Mouse (Mus musculus) neural tube, embryonic 14.5 days (tissue): ENCODE measurements around the gene Mvb12b. TPM values are rescaled to one million over a fixed set of nuclear protein-coding genes. Genes with fewer than 3 reads are reported as not detected.

Source experiments
- ATAC-seq: fragments of 200-750 bp; cut with Nextera tagmentation; 2 replicates; pipeline ENCODE4 v1.8.0; 2017; ENCODE audit warnings: low read depth, mild to moderate bottlenecking, moderate TSS enrichment, moderate library complexity
- H3K27ac ChIP-seq: fragments of 300-500 bp; sonication (generic); 2 replicates; pipeline ENCODE4 v1.5.1; 2014; ENCODE audit warnings: low read depth, mild to moderate bottlenecking, control low read depth, low read length, moderate library complexity, mixed read lengths
- H3K27me3 ChIP-seq: fragments of 300-500 bp; sonication (generic); 2 replicates; pipeline ENCODE4 v1.6.1; 2014; ENCODE audit warnings: low read length; ENCODE audit not compliant: control insufficient read depth, insufficient read depth
- H3K36me3 ChIP-seq: fragments of 300-500 bp; sonication (generic); 2 replicates; pipeline ENCODE4 v1.6.1; 2014; ENCODE audit warnings: low read length, mixed read lengths; ENCODE audit not compliant: control insufficient read depth, insufficient read depth
- H3K4me1 ChIP-seq: fragments of 300-500 bp; sonication (generic); 2 replicates; pipeline ENCODE4 v1.6.1; 2014; ENCODE audit warnings: low read length; ENCODE audit not compliant: control insufficient read depth, insufficient read depth
- H3K4me2 ChIP-seq: fragments of 300-500 bp; sonication (generic); 2 replicates; pipeline ENCODE4 v1.6.1; 2014; ENCODE audit warnings: mild to moderate bottlenecking, low read depth, low read length, control low read depth
- H3K4me3 ChIP-seq: fragments of 300-500 bp; sonication (generic); 2 replicates; pipeline ENCODE4 v1.5.1; 2014; ENCODE audit warnings: low read depth, low read length, control low read depth, mixed read lengths
- H3K9ac ChIP-seq: fragments of 300-500 bp; sonication (generic); replicated peaks from 2 replicates; pipeline ENCODE4 v1.6.1; 2014; ENCODE audit warnings: low read depth, mild to moderate bottlenecking, control low read depth, low read length, mixed read lengths
- H3K9me3 ChIP-seq: fragments of 300-500 bp; sonication (generic); 2 replicates; pipeline ENCODE4 v1.6.1; 2016; ENCODE audit warnings: low read length; ENCODE audit not compliant: control insufficient read depth
- WGBS: fragments of 180-500 bp; shearing (Covaris S2); extraction: QIAGEN DNeasy Blood & Tissue Kit; methylation state at CpG from one replicate; pipeline ENCODE4 v1.1.7; 2014; 5-methylcytosine and 5-hydroxymethylcytosine counted together
- polyA plus RNA-seq: library from polyadenylated mRNA; unstranded; fragments of >200 nt; fragmentation: Nextera tagmentation; extraction: Ambion mirVana; gene quantifications from 2 replicates; pipeline ENCODE4 v1.2.1, GENCODE M21; 2014

Mvb12b gene
- polyA plus RNA-seq, 1 experiment from 2014 or later: 54.0 TPM

- no peak for ATAC-seq
- Histone ChIP-seq H3K27me3 (no peaks in the 10 kb centered on the region), H3K27ac (no peak overlapping the region), H3K4me2 (no peak overlapping the region), H3K36me3 (peaks cover 25% of the 10 kb centered on the region), H3K9me3 (no peaks in the 10 kb centered on the region), H3K4me3 (no peak overlapping the region), H3K9ac (no peak overlapping the region), H3K4me1 (peaks cover 23% of the 10 kb centered on the region)
- 69% methylated on average over 4 of the region's 4 CpGs for WGBS
These were observed 70.7 kb downstream of the Mvb12b start for GRCm38 (mm10) chr2:33817080-33817479.

- ATAC-seq: no peak
- Histone ChIP-seq H3K27ac (no peak overlapping the region), H3K4me3 (no peak overlapping the region), H3K9me3 (no peaks in the 10 kb centered on the region), H3K4me1 (peaks cover 37% of the 10 kb centered on the region), H3K4me2 (no peak overlapping the region), H3K27me3 (no peaks in the 10 kb centered on the region), H3K36me3 (peaks cover 17% of the 10 kb centered on the region), H3K9ac (no peak overlapping the region)
- WGBS: 66% methylated on average over 8 of the region's 8 CpGs
These were observed 73.2 kb downstream of the Mvb12b start for GRCm38 (mm10) chr2:33814581-33814980.

- H3K4me1 ChIP-seq: peaks cover 45% of the 10 kb centered on the region
These were observed 74.1 kb downstream of the Mvb12b start for GRCm38 (mm10) chr2:33813501-33814240.

DNA sequence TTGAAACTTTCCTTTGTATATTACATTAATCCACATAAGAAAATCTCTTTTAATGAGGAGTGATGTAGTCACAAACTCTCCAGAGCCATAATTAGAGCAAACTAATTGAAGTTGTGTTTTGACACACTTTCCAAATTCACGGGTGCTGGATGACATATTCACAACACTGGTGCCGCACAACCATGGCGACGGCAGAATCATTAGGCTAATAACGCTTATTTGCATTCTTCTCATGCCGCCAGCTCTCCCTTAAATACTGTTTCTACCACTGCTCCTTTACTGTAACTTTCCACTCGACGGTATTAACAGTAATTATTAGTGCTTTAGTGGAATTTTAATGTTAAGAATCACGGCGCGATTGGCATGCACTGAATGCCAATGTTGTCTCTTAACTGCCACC, 74.8 kb downstream of the Mvb12b start:
- H3K27me3 ChIP-seq: no peaks in the 10 kb centered on the region
- no peak overlapping the region for H3K9ac ChIP-seq
- no peaks in the 10 kb centered on the region for H3K9me3 ChIP-seq
- peaks cover 45% of the 10 kb centered on the region for H3K4me1 ChIP-seq
- no peak overlapping the region for H3K4me3 ChIP-seq
- WGBS: 49% methylated on average over 11 of the region's 11 CpGs
- peak overlapping the region; percentile 22; the same call in 1 of the 2 replicates for H3K27ac ChIP-seq
- ATAC-seq: no peak
- no peak overlapping the region for H3K4me2 ChIP-seq
- H3K36me3 ChIP-seq: peaks cover 7% of the 10 kb centered on the region; the same call in 1 of the 2 replicates

More at GRCm38 (mm10) chr2:33813501-33814240, 74.1 kb downstream of the Mvb12b start:
- Histone ChIP-seq H3K27ac (peak overlapping the region; percentile 22; the same call in 1 of the 2 replicates), H3K27me3 (no peaks in the 10 kb centered on the region), H3K9ac (no peak overlapping the region), H3K4me3 (no peak overlapping the region), H3K9me3 (no peaks in the 10 kb centered on the region), H3K36me3 (peaks cover 9% of the 10 kb centered on the region), H3K4me2 (no peak overlapping the region)
- WGBS: 48% methylated on average over 8 of the region's 8 CpGs
- no peak for ATAC-seq

GRCm38 (mm10) chr2:33811349-33811890, 76.3 kb downstream of the Mvb12b start:
- Histone ChIP-seq H3K4me1 (peaks cover 48% of the 10 kb centered on the region), H3K27ac (no peak overlapping the region)
- no peak for ATAC-seq

GRCm38 (mm10) chr2:33809081-33809480, 78.7 kb downstream of the Mvb12b start:
- 0 out of 2 replicates have a peak overlapping the region, but pooled peaks have one; percentile 35 for H3K27ac ChIP-seq
- no peak overlapping the region for H3K9ac ChIP-seq
- no peak overlapping the region for H3K4me2 ChIP-seq
- no peak overlapping the region for H3K4me3 ChIP-seq
- H3K9me3 ChIP-seq: no peaks in the 10 kb centered on the region
- WGBS: 66% methylated on average over 3 of the region's 3 CpGs
- peaks cover 46% of the 10 kb centered on the region for H3K4me1 ChIP-seq
- no peaks in the 10 kb centered on the region for H3K27me3 ChIP-seq
- no peak for ATAC-seq
- no peaks in the 10 kb centered on the region for H3K36me3 ChIP-seq

More at GRCm38 (mm10) chr2:33811349-33811890, 76.3 kb downstream of the Mvb12b start:
- Histone ChIP-seq H3K27me3 (no peaks in the 10 kb centered on the region), H3K4me2 (no peak overlapping the region), H3K36me3 (no peaks in the 10 kb centered on the region), H3K9me3 (no peaks in the 10 kb centered on the region), H3K9ac (no peak overlapping the region), H3K4me3 (no peak overlapping the region)
- WGBS: 54% methylated on average over 17 of the region's 17 CpGs

DNA sequence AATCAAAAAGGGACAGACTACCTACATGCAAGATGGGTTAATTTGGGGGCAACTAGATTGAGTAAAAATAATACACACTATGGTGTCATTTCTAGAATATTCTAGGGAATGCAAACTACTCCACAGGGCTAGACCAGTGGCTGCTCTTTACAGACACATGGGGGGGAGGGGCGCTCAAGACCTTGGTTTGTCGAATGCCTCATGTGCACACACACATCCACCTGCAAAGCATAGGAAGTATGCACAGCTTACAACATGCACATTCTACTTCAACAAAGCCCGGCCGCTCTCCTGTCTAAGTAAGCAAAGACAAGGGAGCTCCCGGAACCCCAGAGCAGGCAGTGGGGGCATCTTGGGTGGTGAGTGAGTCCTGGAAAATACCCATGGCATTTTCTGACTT, 79.7 kb downstream of the Mvb12b start:
- WGBS: 92% methylated on average over 5 of the region's 5 CpGs
- H3K9me3 ChIP-seq: no peaks in the 10 kb centered on the region
- H3K27ac ChIP-seq: no peak overlapping the region
- no peak overlapping the region for H3K9ac ChIP-seq
- ATAC-seq: no peak
- H3K4me1 ChIP-seq: peaks cover 38% of the 10 kb centered on the region
- H3K36me3 ChIP-seq: no peaks in the 10 kb centered on the region
- H3K4me2 ChIP-seq: no peak overlapping the region
- no peaks in the 10 kb centered on the region for H3K27me3 ChIP-seq
- H3K4me3 ChIP-seq: no peak overlapping the region

- Histone ChIP-seq H3K27me3 (no peaks in the 10 kb centered on the region), H3K9me3 (no peaks in the 10 kb centered on the region), H3K4me3 (no peak overlapping the region), H3K36me3 (0 out of 2 replicates have a peak, but pooled peaks cover 5% of the 10 kb centered on the region), H3K4me2 (no peak overlapping the region), H3K4me1 (peaks cover 25% of the 10 kb centered on the region), H3K9ac (no peak overlapping the region), H3K27ac (no peak overlapping the region)
- no peak for ATAC-seq
- WGBS: 74% methylated on average over 11 of the region's 11 CpGs
These were observed 82.1 kb downstream of the Mvb12b start for GRCm38 (mm10) chr2:33805640-33806039.

DNA sequence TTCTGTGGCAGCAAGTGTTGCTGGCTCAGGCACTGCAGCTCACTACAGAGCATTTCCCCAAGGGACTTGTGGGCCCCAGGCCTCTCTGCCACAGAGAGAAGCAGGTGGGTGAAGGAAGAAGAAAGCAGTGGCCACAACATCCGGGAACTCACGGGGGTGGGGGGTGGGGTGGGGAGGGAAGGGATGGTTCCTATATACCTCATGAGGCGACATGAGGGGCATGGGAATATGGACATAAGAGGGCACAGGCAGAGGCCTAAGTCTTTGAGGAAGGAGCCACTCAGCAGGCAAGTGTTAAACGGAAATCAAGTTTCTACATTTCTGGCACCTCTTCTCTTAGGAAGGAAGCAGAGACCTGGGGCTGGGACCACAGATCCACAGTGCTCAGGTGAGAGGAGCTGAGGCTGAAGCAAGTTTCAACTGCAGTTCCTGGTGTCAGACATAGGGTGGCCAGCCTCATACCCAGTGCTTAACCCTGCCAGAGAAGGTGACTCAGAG, 84.0 kb downstream of the Mvb12b start:
- H3K36me3 ChIP-seq: 0 out of 2 replicates have a peak, but pooled peaks cover 10% of the 10 kb centered on the region
- H3K4me2 ChIP-seq: no peak overlapping the region
- no peak overlapping the region for H3K27ac ChIP-seq
- ATAC-seq: no peak
- no peaks in the 10 kb centered on the region for H3K27me3 ChIP-seq
- H3K9me3 ChIP-seq: no peaks in the 10 kb centered on the region
- 0 out of 2 replicates have a peak, but pooled peaks cover 7% of the 10 kb centered on the region for H3K4me1 ChIP-seq
- no peak overlapping the region for H3K4me3 ChIP-seq
- no peak overlapping the region for H3K9ac ChIP-seq
- WGBS: 81% methylated on average over 4 of the region's 4 CpGs
